Mouse (Mus musculus) forebrain, embryonic 13.5 days (tissue): ENCODE results near the gene Plekha6. TPM values are rescaled to one million over a fixed set of nuclear protein-coding genes. Genes with fewer than 3 reads are reported as not detected.

ENCODE experiments used
- ATAC-seq: fragments of 200-750 bp; cut with Nextera tagmentation; 2 replicates; pipeline ENCODE4 v1.8.0; 2017
- H3K27ac ChIP-seq: fragments of 300-500 bp; sonication (generic); 2 replicates; pipeline ENCODE4 v1.5.1; 2015; ENCODE audit warnings: inconsistent platforms, mild to moderate bottlenecking, moderate library complexity
- H3K27me3 ChIP-seq: fragments of 300-500 bp; sonication (generic); 2 replicates; pipeline ENCODE4 v1.6.1; 2015; ENCODE audit warnings: mild to moderate bottlenecking, inconsistent platforms
- H3K36me3 ChIP-seq: fragments of 300-500 bp; sonication (generic); 2 replicates; pipeline ENCODE4 v1.6.1; 2015; ENCODE audit warnings: mild to moderate bottlenecking, inconsistent platforms; ENCODE audit not compliant: poor library complexity, severe bottlenecking
- H3K4me1 ChIP-seq: fragments of 300-500 bp; sonication (generic); 2 replicates; pipeline ENCODE4 v1.6.1; 2015; ENCODE audit warnings: inconsistent platforms
- H3K4me2 ChIP-seq: fragments of 300-500 bp; sonication (generic); 2 replicates; pipeline ENCODE4 v1.6.1; 2015; ENCODE audit warnings: inconsistent platforms, mild to moderate bottlenecking, moderate library complexity
- H3K4me3 ChIP-seq: fragments of 300-500 bp; sonication (generic); 2 replicates; pipeline ENCODE4 v1.5.1; 2015; ENCODE audit warnings: mild to moderate bottlenecking, inconsistent platforms
- H3K9ac ChIP-seq: fragments of 300-500 bp; sonication (generic); 2 replicates; pipeline ENCODE4 v1.6.1; 2015; ENCODE audit warnings: mild to moderate bottlenecking, inconsistent platforms
- H3K9me3 ChIP-seq: fragments of 300-500 bp; sonication (generic); replicated peaks from 2 replicates; pipeline ENCODE4 v1.6.1; 2016; ENCODE audit warnings: inconsistent platforms
- WGBS: fragments of 180-500 bp; shearing (Covaris S2); methylation state at CpG from one replicate; pipeline ENCODE4 v1.1.7; 2015; 5-methylcytosine and 5-hydroxymethylcytosine counted together
- polyA plus RNA-seq: library from polyadenylated mRNA; unstranded; fragments of >200 nt; fragmentation: Nextera tagmentation; extraction: Ambion mirVana; gene quantifications from 2 replicates; pipeline ENCODE4 v1.2.1, GENCODE M21; 2015

Plekha6 gene
- polyA plus RNA-seq, 1 experiment from 2014 or later, result 14.9 TPM

- no peaks in the 10 kb centered on the region for H3K27me3 ChIP-seq
- 0 out of 2 replicates have a peak, but pooled peaks cover 4% of the 10 kb centered on the region for H3K36me3 ChIP-seq
- H3K4me2 ChIP-seq, result no peak overlapping the region
- WGBS, result 63% methylated on average over 6 of the region's 6 CpGs
- no peak for ATAC-seq
- no peaks in the 10 kb centered on the region for H3K9me3 ChIP-seq
- H3K27ac ChIP-seq, result no peak overlapping the region
- no peak overlapping the region for H3K9ac ChIP-seq
- H3K4me3 ChIP-seq, result no peak overlapping the region
- H3K4me1 ChIP-seq, result peaks cover 17% of the 10 kb centered on the region
Observed at GRCm38 (mm10) chr1:133239121-133239812, 75.3 kb downstream of the Plekha6 start.

GRCm38 (mm10) chr1:133239813-133240160 is 75.8 kb downstream of the Plekha6 start:
- no peak overlapping the region for H3K27ac ChIP-seq
- no peak overlapping the region for H3K4me2 ChIP-seq
- no peak overlapping the region for H3K9ac ChIP-seq
- H3K9me3 ChIP-seq, result no peaks in the 10 kb centered on the region
- no peak overlapping the region for H3K4me3 ChIP-seq
- H3K4me1 ChIP-seq, result peaks cover 21% of the 10 kb centered on the region
- 0 out of 2 replicates have a peak, but pooled peaks cover 4% of the 10 kb centered on the region for H3K36me3 ChIP-seq
- 71% methylated on average over 6 of the region's 6 CpGs for WGBS
- no peaks in the 10 kb centered on the region for H3K27me3 ChIP-seq
- no peak for ATAC-seq

DNA sequence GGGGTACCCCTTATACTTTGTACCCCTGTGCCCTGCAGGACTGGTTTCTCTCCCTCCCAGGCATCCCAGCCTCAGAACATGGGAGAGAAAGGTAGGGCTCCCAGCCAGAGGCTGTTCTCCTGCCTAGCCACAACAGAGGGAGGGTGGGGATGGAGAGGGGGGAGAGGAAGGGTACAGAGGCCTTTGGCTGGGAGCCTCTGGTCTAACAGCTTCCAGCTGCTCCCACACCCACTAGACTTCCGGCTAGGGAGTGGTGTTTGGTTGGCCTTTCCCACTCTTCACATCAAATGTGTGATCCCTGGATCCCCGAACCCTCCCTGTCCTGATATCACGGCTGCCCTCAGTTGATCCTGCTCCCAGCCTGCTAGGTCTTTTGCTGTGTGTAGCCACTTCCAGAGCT is 76.9 kb downstream of the Plekha6 start:
- Histone ChIP-seq H3K27me3 (no peaks in the 10 kb centered on the region), H3K4me3 (no peak overlapping the region), H3K9ac (no peak overlapping the region), H3K4me1 (peaks cover 32% of the 10 kb centered on the region), H3K27ac (no peak overlapping the region), H3K9me3 (no peaks in the 10 kb centered on the region), H3K36me3 (0 out of 2 replicates have a peak, but pooled peaks cover 4% of the 10 kb centered on the region), H3K4me2 (no peak overlapping the region)
- ATAC-seq, result no peak
- 84% methylated on average over 3 of the region's 3 CpGs for WGBS

DNA sequence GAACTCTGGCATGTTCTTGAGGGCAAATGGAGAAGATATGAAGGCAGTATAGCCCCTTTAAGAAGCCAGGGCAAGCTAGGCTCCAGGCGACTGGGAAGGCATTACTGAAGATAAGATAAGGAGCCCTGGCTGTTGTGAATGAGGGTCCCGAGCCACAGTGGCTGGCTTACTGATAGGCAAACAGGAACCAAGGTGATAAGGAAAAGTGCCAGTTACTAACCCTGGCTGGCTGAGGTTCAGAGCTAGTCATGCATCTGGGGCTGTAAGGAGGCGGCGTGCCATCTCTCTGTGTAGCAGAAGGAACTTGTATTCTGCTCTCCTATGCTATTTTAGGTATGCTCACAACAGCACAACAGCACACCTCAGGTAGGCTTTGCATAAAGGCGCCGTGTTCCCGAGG is 80.7 kb downstream of the Plekha6 start:
- Histone ChIP-seq H3K9ac (no peak overlapping the region), H3K4me3 (no peak overlapping the region), H3K27ac (no peak overlapping the region), H3K4me2 (no peak overlapping the region), H3K36me3 (no peaks in the 10 kb centered on the region), H3K4me1 (peaks cover 37% of the 10 kb centered on the region), H3K27me3 (no peaks in the 10 kb centered on the region), H3K9me3 (no peaks in the 10 kb centered on the region)
- ATAC-seq, result no peak
- 78% methylated on average over 7 of the region's 7 CpGs for WGBS

- no peaks in the 10 kb centered on the region for H3K36me3 ChIP-seq
- no peaks in the 10 kb centered on the region for H3K27me3 ChIP-seq
- H3K9me3 ChIP-seq, result no peaks in the 10 kb centered on the region
- ATAC-seq, result peak; percentile 71
- 9% methylated on average over 12 of the region's 12 CpGs for whole genome bisulfite sequencing
- H3K4me1 ChIP-seq, result peaks cover 37% of the 10 kb centered on the region
- peak overlapping the region; percentile 9; the same call in 1 of the 2 replicates for H3K4me3 ChIP-seq
- H3K4me2 ChIP-seq, result peak overlapping the region; percentile 33
- peak overlapping the region; percentile 47 for H3K9ac ChIP-seq
- peak overlapping the region; percentile 75 for H3K27ac ChIP-seq
Observed at GRCm38 (mm10) chr1:133245690-133246619, 81.9 kb downstream of the Plekha6 start.

- Histone ChIP-seq H3K9me3 (no peaks in the 10 kb centered on the region), H3K4me2 (peak overlapping the region; percentile 33; the same call in 1 of the 2 replicates), H3K9ac (no peak overlapping the region), H3K27ac (no peak overlapping the region), H3K27me3 (no peaks in the 10 kb centered on the region), H3K36me3 (no peaks in the 10 kb centered on the region), H3K4me1 (peaks cover 47% of the 10 kb centered on the region), H3K4me3 (no peak overlapping the region)
- ATAC-seq, result no peak
- 74% methylated on average over 5 of the region's 5 CpGs for WGBS
Observed at GRCm38 (mm10) chr1:133247189-133247588, 83.2 kb downstream of the Plekha6 start.

DNA sequence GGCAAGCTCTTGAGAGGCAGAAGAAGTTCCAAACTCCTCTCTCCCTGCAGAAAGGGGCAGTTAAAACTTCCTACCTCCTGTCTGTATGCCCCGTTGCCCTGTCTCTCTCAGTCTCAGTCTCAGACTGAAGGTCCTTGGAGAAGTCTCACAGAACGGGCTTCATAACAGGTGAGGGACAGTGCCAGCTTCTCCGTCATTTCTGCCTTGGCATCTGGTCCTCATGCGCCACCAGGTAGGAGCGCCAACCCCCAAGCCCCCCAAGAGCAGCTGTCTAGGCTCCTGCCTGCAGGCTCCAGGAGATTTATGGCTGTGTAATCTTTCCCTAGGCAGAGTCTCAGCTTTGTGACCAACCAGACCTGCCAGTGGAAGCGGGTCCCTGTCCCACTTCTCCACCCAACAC is 86.8 kb downstream of the Plekha6 start:
- 95% methylated on average over 6 of the region's 6 CpGs for WGBS
- Histone ChIP-seq H3K27ac (no peak overlapping the region), H3K4me1 (peaks cover 64% of the 10 kb centered on the region), H3K36me3 (no peaks in the 10 kb centered on the region), H3K4me2 (no peak overlapping the region), H3K4me3 (no peak overlapping the region), H3K9me3 (no peaks in the 10 kb centered on the region), H3K9ac (no peak overlapping the region), H3K27me3 (no peaks in the 10 kb centered on the region)
- no peak for ATAC-seq

GRCm38 (mm10) chr1:133251625-133252034 is 87.6 kb downstream of the Plekha6 start:
- no peaks in the 10 kb centered on the region; the same call in 1 of the 2 replicates for H3K27me3 ChIP-seq
- no peaks in the 10 kb centered on the region; the same call in 1 of the 2 replicates for H3K36me3 ChIP-seq
- no peak for ATAC-seq
- no peak overlapping the region for H3K9ac ChIP-seq
- WGBS, result 38% methylated on average over 5 of the region's 5 CpGs
- no peak overlapping the region for H3K4me3 ChIP-seq
- H3K4me2 ChIP-seq, result no peak overlapping the region
- H3K9me3 ChIP-seq, result no peaks in the 10 kb centered on the region
- H3K27ac ChIP-seq, result no peak overlapping the region
- peaks cover 64% of the 10 kb centered on the region for H3K4me1 ChIP-seq

DNA sequence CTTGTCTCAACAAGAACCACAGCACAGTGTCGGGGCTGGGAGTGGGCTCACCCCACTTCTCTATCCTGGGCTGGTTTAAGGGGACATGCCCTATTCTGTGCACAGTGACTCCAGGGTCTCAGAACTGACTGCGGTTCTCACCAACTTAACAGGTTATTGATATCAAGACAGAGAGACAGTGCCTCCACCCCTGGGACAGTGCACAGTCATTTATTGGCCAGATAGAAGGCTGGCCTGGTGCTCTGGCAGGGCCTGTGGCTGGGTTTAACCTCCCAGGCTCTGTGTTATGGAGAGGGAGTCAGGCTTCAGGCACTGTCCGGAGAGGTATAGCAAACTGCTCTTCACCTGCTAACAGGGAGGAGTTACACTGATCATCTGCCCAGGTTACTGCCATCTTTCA is 88.2 kb downstream of the Plekha6 start:
- H3K9ac ChIP-seq, result no peak overlapping the region
- no peaks in the 10 kb centered on the region for H3K9me3 ChIP-seq
- no peak overlapping the region for H3K4me2 ChIP-seq
- ATAC-seq, result no peak
- H3K4me1 ChIP-seq, result peaks cover 59% of the 10 kb centered on the region
- no peaks in the 10 kb centered on the region; the same call in 1 of the 2 replicates for H3K36me3 ChIP-seq
- H3K27me3 ChIP-seq, result no peaks in the 10 kb centered on the region; the same call in 1 of the 2 replicates
- WGBS, result 86% methylated on average over 3 of the region's 3 CpGs
- H3K4me3 ChIP-seq, result no peak overlapping the region
- no peak overlapping the region for H3K27ac ChIP-seq

- no peak overlapping the region for H3K27ac ChIP-seq
- WGBS, result 58% methylated on average over 10 of the region's 10 CpGs
- no peak for ATAC-seq
- H3K4me1 ChIP-seq, result peaks cover 55% of the 10 kb centered on the region
- H3K36me3 ChIP-seq, result no peaks in the 10 kb centered on the region; the same call in 1 of the 2 replicates
- 0 out of 2 replicates have a peak overlapping the region, but pooled peaks have one; percentile 4 for H3K9ac ChIP-seq
- H3K4me3 ChIP-seq, result no peak overlapping the region
- no peaks in the 10 kb centered on the region for H3K9me3 ChIP-seq
- no peaks in the 10 kb centered on the region; the same call in 1 of the 2 replicates for H3K27me3 ChIP-seq
- no peak overlapping the region for H3K4me2 ChIP-seq
Observed at GRCm38 (mm10) chr1:133252801-133253531, 89.0 kb downstream of the Plekha6 start.

GRCm38 (mm10) chr1:133253532-133253866 is 89.5 kb downstream of the Plekha6 start:
- H3K27me3 ChIP-seq, result no peaks in the 10 kb centered on the region; the same call in 1 of the 2 replicates
- WGBS, result 46% methylated on average over 1 of the region's 1 CpGs
- ATAC-seq, result no peak
- H3K9me3 ChIP-seq, result no peaks in the 10 kb centered on the region
- H3K4me3 ChIP-seq, result no peak overlapping the region
- 0 out of 2 replicates have a peak overlapping the region, but pooled peaks have one; percentile 4 for H3K9ac ChIP-seq
- H3K4me1 ChIP-seq, result peaks cover 55% of the 10 kb centered on the region
- H3K36me3 ChIP-seq, result no peaks in the 10 kb centered on the region; the same call in 1 of the 2 replicates
- H3K4me2 ChIP-seq, result no peak overlapping the region
- H3K27ac ChIP-seq, result no peak overlapping the region
